Mouse (Mus musculus): ENCODE measurements at regions not wholly inside any gene's neighbourhood (a gene's known extent, or its start where the extent isn't known, plus 50 kb on each side); places are given as distances from the start of the nearest gene placed in this dataset.
A peak's percentile ranks its signal among the peaks of the same experiment; 100 is the strongest.

DNA sequence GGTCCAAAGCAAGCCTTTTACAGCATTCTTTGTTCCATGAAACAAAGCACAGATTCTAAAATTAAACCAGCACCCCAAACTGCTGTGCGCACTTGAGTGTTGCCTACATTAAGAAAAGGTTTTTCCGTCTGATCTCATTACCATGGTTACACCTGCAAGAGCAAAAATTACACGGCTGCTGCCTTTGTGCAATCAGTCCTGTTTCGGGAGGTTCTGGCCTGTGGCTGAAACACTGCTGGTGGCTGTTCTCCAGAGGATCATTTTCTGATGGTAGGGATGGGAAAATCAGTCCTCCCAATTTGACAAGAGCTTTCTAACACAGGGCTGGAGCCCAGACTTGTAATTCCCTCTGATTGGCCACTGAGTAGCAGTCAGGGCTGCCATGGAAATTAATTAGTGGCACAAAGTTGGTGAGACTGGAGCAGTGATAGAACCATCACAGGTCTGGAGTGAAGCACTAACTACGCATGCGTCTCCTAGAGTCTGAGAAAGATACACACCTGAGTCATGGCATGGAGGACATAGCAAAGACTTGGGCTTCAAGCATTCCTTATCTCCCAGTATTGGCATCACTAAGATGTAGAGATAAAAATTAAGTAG, 114.8 kb upstream of the Fam49a start:
- no peak for DNase-seq (ENCODE audit: low read depth, low spot score)

- DNase-seq (ENCODE audit: low read depth, low spot score), result no peak
Measured at GRCm38 (mm10) chr12:12147847-12148246, 114.1 kb upstream of the Fam49a start.

DNA sequence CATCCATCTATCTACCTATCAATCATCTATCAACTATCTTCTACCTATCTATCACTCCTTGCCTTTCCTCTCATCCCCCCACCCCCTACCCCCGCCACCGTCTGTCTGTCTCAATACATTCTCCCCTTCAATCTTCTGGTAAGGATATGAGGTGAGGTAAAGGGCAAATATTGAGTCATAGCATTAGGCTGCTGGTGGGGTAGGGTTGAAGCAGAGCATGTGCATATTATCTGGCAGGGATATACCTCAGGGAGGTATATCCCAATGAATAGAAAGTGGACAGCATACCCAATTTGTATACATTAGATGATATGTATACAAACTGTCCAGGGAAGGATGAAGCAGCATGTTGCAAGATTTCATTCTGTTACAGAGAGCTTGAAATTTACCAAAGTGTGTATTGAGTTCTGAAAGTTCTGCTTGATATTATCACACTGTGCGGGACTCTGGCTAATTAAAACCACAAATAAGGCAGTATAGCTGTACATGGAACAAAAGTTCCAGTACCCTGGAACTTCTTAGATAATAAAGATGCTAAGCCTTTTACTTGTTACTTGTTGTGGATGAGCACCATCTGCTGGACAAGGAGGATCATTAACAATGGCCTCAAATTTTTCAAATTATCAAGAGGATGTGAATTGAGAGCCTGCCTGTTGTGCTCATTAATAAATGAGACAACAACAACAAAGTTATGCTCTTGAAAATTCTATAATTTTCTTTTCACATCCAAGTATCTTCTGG, 113.1 kb upstream of the Fam49a start:
- DNase-seq (ENCODE audit: low read depth, low spot score), result peak; percentile 50

DNA sequence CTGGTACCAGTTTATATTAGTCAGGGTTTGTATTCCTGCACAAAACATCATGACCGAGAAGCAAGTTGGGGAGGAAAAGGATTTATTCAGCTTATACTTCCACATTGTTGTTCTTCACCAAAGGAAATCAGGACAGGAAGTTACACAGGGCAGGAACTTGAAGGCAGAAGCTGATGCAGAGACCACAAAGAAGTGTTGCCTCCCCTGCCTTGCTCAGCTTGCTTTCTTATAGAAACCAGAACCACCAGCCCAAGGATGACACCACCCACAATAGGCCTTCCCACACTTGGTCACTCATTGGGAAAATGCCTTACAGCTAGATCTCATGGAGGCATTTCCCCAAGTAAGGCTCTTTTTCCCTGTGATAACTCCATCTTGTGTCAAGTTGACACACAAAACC, 97.5 kb upstream of the Fam49a start:
- no peak for DNase-seq (ENCODE audit: low read depth, low spot score)

DNA sequence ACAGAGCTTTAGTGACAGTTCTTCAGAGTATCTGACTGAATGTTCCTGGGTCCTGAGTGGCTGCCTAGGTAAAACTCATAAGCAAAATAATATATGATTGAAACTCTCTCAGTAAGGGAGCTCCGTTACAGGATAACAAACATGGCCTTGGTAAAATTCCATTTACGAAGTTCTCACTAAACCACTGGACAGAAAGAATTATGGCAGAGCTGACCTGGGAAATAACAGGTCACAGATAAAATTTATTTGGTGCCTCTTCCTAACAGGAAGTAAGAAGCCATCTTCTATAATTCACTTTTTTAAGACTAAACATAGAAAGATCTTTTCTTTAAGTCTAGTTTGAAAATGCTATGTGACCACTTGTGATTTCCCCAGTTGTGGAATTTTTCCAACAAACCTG, 91.4 kb upstream of the Fam49a start:
- DNase-seq (ENCODE audit: low read depth, low spot score), result no peak

- DNase-seq (ENCODE audit: low read depth, low spot score), result peak; percentile 40
Measured at GRCm38 (mm10) chr12:12172087-12172823, 89.7 kb upstream of the Fam49a start.

- peak; percentile 89 for DNase-seq (ENCODE audit: low read depth, low spot score)
Measured at GRCm38 (mm10) chr12:12176331-12177263, 85.3 kb upstream of the Fam49a start.

DNA sequence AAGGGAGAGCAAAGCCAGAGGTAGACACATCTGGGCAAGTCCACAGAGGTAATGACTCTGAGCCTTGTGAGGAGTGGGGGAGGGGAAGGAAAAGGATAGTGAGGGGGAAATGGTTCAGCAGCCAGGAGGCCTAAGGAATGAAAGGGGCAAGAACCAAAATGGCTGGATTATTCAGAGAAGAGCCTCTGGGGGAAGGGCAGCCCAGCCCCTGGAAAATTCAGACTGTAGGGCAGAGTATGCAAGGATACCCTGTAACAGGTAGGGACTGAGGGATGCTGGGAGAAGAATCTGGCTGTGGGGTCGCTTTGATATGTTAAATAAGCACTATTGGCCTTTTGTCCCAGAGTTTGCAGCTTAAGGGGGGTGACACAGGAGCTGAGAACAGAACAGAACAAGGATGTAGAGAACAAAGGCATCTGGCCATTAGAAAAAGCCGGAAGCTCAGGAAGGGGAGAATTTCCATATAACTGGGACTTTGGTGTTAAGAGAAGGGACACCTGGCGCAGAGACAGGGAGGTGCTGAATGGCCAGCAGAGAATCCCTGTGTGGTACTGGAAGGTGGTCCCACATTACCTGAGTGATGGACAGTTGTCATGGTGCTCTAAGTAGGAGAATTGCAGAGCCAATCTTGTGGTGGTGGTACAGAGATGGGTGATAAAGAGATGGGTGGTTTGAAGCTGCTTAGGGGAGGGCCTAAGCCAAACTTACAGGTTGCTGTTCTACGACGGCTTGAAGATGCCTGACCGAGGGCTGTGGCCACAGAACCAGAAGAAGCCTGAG, 84.5 kb upstream of the Fam49a start:
- DNase-seq (ENCODE audit: low read depth, low spot score), result no peak

DNA sequence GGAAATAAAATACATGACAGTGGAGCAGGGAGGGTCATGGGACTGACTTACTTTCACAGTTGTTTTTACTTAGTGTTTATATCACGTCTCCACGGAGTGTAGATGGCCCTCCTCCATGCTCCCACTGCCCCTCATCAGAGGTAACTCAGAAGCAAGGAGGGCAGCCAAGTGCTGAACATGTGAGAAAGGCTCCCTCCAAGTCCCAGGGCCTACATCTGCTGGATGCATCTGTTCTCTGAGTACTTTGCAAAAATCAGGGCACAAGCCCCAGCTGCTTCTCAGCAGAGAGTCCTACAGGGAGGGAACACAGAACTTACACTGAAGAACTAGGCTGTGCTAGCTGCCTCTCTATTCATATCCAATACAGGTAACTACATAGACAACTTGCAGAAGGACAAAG, 83.5 kb upstream of the Fam49a start:
- DNase-seq (ENCODE audit: low read depth, low spot score), result no peak

DNA sequence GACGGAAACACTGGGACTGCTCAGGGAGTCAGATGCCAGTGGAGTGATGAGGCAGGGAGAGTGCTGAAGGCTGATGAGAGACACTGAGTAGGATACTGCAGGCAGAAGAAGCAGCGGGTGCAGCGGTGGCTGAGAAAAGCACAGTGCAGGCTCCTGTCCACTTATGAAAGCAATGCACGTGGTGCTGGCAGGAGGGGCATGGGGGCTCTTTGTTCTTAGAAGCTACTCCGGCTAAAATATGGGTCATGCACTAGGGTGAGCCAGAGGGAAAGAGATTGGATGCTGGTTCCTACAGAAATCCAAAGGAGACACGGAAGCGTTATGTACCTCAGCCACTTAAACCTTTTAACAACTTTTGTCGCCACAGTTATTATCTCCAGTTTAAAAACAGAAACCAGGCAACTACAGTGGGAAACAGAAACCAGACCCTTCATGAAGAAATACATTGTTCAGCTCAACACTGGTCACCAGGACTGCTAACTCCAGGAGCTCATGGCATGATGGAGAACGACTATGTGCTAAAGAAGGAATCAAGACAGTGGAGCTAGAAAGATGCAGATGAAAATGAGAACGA, 82.6 kb upstream of the Fam49a start:
- no peak for DNase-seq (ENCODE audit: low read depth, low spot score)

DNA sequence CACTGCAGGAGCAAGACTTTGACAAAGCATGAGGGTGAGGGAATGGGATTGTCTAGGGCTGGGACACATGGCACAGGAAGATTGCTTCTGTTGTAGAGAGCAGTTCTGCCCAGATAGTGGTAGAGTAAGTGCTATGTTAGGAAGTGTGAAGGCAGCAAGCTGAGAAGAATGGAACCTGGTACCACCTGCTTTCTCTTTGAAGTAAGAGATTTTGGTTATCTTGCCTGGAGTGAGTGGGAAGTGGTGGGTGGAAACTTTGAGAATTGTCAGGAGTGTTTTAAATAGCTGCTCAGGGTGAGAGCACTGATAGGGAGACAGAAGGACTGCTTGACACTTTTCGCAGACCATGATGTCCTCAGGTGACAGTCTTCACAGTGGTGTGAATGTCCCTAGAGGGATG, 81.0 kb upstream of the Fam49a start:
- DNase-seq (ENCODE audit: low read depth, low spot score), result no peak

- DNase-seq (ENCODE audit: low read depth, low spot score), result no peak
Measured at GRCm38 (mm10) chr12:12181686-12182085, 80.3 kb upstream of the Fam49a start.

DNA sequence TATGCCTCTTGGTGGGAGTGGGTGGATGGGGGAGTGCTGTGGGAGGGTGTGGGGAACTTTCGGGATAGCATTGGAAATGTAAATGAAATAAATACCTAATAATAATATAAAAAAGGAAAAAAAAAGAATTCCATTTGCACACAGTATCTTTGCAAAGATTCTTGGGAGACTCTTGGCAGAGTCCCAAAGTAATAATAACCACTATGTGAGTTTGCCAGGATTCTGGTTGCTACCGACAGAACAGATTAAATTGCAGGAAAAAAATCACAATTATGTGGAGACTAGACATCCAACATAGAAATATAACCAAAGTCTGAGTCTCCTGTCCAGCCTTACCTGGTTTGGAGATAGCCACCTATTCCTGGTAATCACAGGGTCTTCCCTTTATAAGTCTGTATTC, 75.6 kb upstream of the Fam49a start:
- no peak for DNase-seq (ENCODE audit: low read depth, low spot score)

DNA sequence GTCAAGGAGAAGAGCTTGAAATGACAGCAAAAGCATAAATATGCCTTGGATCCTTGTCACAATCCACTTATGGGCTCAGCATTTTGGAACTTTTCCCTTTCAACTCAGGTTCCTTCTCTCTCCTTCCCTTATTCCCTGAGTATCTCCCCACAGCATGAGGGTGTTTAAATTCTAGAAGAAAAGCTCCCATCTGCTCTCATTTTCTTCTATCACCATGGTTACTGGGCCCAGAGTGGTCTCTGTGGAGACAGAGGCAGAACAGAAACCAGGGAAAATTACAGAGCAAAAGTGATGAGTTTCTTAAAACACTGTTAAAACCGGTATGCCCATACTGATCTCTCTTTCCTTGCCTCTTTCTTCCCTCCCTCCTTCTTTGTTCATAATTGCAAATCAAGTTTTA, 66.9 kb upstream of the Fam49a start:
- no peak for DNase-seq (ENCODE audit: low read depth, low spot score)

DNA sequence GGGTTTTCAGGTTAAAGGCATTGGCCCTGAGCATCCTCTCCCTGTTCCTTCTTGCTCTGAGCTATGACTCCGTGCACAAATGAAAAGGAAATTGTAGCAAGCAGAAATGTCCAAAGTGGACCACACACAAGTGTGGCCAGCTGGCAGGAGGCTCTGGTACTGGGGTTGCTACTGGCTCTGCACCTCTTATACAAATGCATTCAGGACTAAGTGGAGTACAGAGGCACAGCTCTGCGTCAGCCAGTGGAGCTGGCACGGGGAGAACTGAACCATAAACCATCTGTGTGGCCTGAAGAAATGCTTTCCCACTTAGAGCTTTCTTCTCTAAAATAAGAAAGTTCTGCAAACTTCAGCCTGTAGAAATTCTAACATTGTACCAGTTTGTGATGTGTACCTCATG, 65.3 kb upstream of the Fam49a start:
- no peak for DNase-seq (ENCODE audit: low read depth, low spot score)

DNA sequence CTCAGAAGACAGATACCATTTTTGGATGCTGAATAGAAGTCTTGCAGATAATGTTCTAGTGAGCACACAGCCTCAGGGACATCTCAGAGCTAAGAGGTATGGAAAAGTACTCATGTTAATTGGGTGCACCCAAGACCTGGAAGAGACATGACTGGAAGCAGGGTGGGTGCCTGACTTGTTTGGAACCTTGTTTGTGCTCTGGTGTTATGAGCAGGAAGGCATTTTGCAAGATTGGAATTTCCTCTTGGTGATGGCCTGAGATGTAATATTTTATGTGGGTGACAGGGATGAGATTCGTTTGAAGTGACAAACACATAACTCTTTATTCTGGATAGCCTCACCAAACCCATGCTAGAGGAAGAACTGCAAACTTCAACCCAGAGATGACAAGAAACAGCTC, 53.7 kb upstream of the Fam49a start:
- no peak for DNase-seq (ENCODE audit: low read depth, low spot score)

Measured in CD4-positive, CD25-positive, alpha-beta regulatory T cell, adult 2 months (primary cell).